Mouse (Mus musculus) hindbrain, embryonic 16.5 days (tissue): ENCODE data around the gene Galnt6. TPM values are rescaled to one million over a fixed set of nuclear protein-coding genes. Genes with fewer than 3 reads are reported as not detected.

ENCODE experiments used
- ATAC-seq: fragments of 200-750 bp; cut with Nextera tagmentation; 2 replicates; pipeline ENCODE4 v1.8.0; 2017; ENCODE audit warnings: moderate TSS enrichment, moderate library complexity
- H3K27ac ChIP-seq: fragments of 300-500 bp; sonication (generic); 2 replicates; pipeline ENCODE4 v1.5.1; 2014; ENCODE audit warnings: low read depth, mild to moderate bottlenecking, control low read depth, low read length, moderate library complexity
- H3K27me3 ChIP-seq: fragments of 300-500 bp; sonication (generic); replicated peaks from 2 replicates; pipeline ENCODE4 v1.6.1; 2014; ENCODE audit warnings: low read length; ENCODE audit not compliant: control insufficient read depth, insufficient read depth
- H3K36me3 ChIP-seq: fragments of 300-500 bp; sonication (generic); 2 replicates; pipeline ENCODE4 v1.6.1; 2014; ENCODE audit warnings: mild to moderate bottlenecking, low read length, moderate library complexity, mixed read lengths; ENCODE audit not compliant: control insufficient read depth, insufficient read depth
- H3K4me1 ChIP-seq: fragments of 300-500 bp; sonication (generic); 2 replicates; pipeline ENCODE4 v1.6.1; 2014; ENCODE audit warnings: low read depth, low read length; ENCODE audit not compliant: control insufficient read depth, insufficient read depth
- H3K4me2 ChIP-seq: fragments of 300-500 bp; sonication (generic); 2 replicates; pipeline ENCODE4 v1.6.1; 2014; ENCODE audit warnings: mild to moderate bottlenecking, low read length, control low read depth, moderate library complexity
- H3K4me3 ChIP-seq: fragments of 300-500 bp; sonication (generic); 2 replicates; pipeline ENCODE4 v1.5.1; 2014; ENCODE audit warnings: mild to moderate bottlenecking, low read length, control low read depth, moderate library complexity
- H3K9ac ChIP-seq: fragments of 300-500 bp; sonication (generic); 2 replicates; pipeline ENCODE4 v1.6.1; 2014; ENCODE audit warnings: low read depth, mild to moderate bottlenecking, control low read depth, low read length, moderate library complexity
- H3K9me3 ChIP-seq: fragments of 300-500 bp; sonication (generic); 2 replicates; pipeline ENCODE4 v1.6.1; 2014; ENCODE audit warnings: mild to moderate bottlenecking, low read length, moderate library complexity; ENCODE audit not compliant: control insufficient read depth
- WGBS: fragments of 180-500 bp; shearing (Covaris S2); extraction: QIAGEN DNeasy Blood & Tissue Kit; methylation state at CpG from one replicate; pipeline ENCODE4 v1.1.7; 2014; 5-methylcytosine and 5-hydroxymethylcytosine counted together
- polyA plus RNA-seq: library from polyadenylated mRNA; unstranded; fragments of >200 nt; fragmentation: Nextera tagmentation; extraction: Ambion mirVana; gene quantifications from 2 replicates; pipeline ENCODE4 v1.2.1, GENCODE M21; 2015

Galnt6 gene
- polyA plus RNA-seq, 1 experiment from 2014 or later = 0.30 TPM

GRCm38 (mm10) chr15:100755881-100756624, 26.9 kb upstream of the Galnt6 start:
- no peak overlapping the region for H3K4me3 ChIP-seq
- no peaks in the 10 kb centered on the region for H3K27me3 ChIP-seq
- no peak overlapping the region for H3K9ac ChIP-seq
- no peak for ATAC-seq
- H3K36me3 ChIP-seq = no peaks in the 10 kb centered on the region
- peaks cover 13% of the 10 kb centered on the region for H3K4me1 ChIP-seq
- WGBS = 57% methylated on average over 3 of the region's 3 CpGs
- no peak overlapping the region for H3K27ac ChIP-seq
- no peak overlapping the region for H3K4me2 ChIP-seq
- H3K9me3 ChIP-seq = no peaks in the 10 kb centered on the region

GRCm38 (mm10) chr15:100755498-100755859, 26.3 kb upstream of the Galnt6 start:
- no peak overlapping the region; the same call in 1 of the 2 replicates for H3K9ac ChIP-seq
- peak overlapping the region; percentile 32 for H3K4me2 ChIP-seq
- no peak for ATAC-seq
- H3K36me3 ChIP-seq = no peaks in the 10 kb centered on the region
- no peaks in the 10 kb centered on the region for H3K27me3 ChIP-seq
- no peak overlapping the region for H3K27ac ChIP-seq
- no peaks in the 10 kb centered on the region for H3K9me3 ChIP-seq
- no peak overlapping the region for H3K4me3 ChIP-seq
- peaks cover 8% of the 10 kb centered on the region for H3K4me1 ChIP-seq
- 38% methylated on average over 6 of the region's 8 CpGs for WGBS

- 14% methylated on average over 11 of the region's 11 CpGs for WGBS
- no peaks in the 10 kb centered on the region for H3K36me3 ChIP-seq
- ATAC-seq = no peak
- H3K4me2 ChIP-seq = peak overlapping the region; percentile 32
- no peaks in the 10 kb centered on the region for H3K9me3 ChIP-seq
- no peaks in the 10 kb centered on the region for H3K27me3 ChIP-seq
- H3K4me3 ChIP-seq = no peak overlapping the region
- H3K9ac ChIP-seq = no peak overlapping the region; the same call in 1 of the 2 replicates
- H3K27ac ChIP-seq = no peak overlapping the region
- peaks cover 7% of the 10 kb centered on the region for H3K4me1 ChIP-seq
Observed at GRCm38 (mm10) chr15:100754805-100755497, 25.8 kb upstream of the Galnt6 start.

GRCm38 (mm10) chr15:100754041-100754440, 24.9 kb upstream of the Galnt6 start:
- Histone ChIP-seq H3K9me3 (no peaks in the 10 kb centered on the region), H3K9ac (no peak overlapping the region), H3K4me1 (peaks cover 7% of the 10 kb centered on the region), H3K36me3 (no peaks in the 10 kb centered on the region), H3K4me3 (no peak overlapping the region), H3K27me3 (no peaks in the 10 kb centered on the region), H3K27ac (no peak overlapping the region), H3K4me2 (no peak overlapping the region)
- WGBS = 52% methylated on average over 7 of the region's 7 CpGs
- no peak for ATAC-seq

- Histone ChIP-seq H3K27ac (no peak overlapping the region), H3K4me1 (peaks cover 7% of the 10 kb centered on the region), H3K27me3 (no peaks in the 10 kb centered on the region), H3K9ac (no peak overlapping the region), H3K4me3 (no peak overlapping the region), H3K4me2 (no peak overlapping the region), H3K36me3 (no peaks in the 10 kb centered on the region), H3K9me3 (no peaks in the 10 kb centered on the region)
- ATAC-seq = no peak
- 68% methylated on average over 5 of the region's 5 CpGs for WGBS
Observed at GRCm38 (mm10) chr15:100753045-100753444, 23.9 kb upstream of the Galnt6 start.

GRCm38 (mm10) chr15:100752439-100752838, 23.3 kb upstream of the Galnt6 start:
- Histone ChIP-seq H3K27ac (no peak overlapping the region), H3K9me3 (no peaks in the 10 kb centered on the region), H3K4me3 (no peak overlapping the region), H3K36me3 (no peaks in the 10 kb centered on the region), H3K9ac (no peak overlapping the region), H3K4me1 (peaks cover 10% of the 10 kb centered on the region), H3K4me2 (no peak overlapping the region), H3K27me3 (no peaks in the 10 kb centered on the region)
- no peak for ATAC-seq
- 77% methylated on average over 2 of the region's 2 CpGs for WGBS

GRCm38 (mm10) chr15:100749751-100750538, 20.8 kb upstream of the Galnt6 start:
- no peak overlapping the region for H3K27ac ChIP-seq
- H3K9ac ChIP-seq = no peak overlapping the region
- no peaks in the 10 kb centered on the region for H3K27me3 ChIP-seq
- H3K9me3 ChIP-seq = no peaks in the 10 kb centered on the region
- no peak overlapping the region for H3K4me2 ChIP-seq
- H3K36me3 ChIP-seq = no peaks in the 10 kb centered on the region
- H3K4me3 ChIP-seq = no peak overlapping the region
- no peak for ATAC-seq
- 76% methylated on average over 10 of the region's 10 CpGs for WGBS
- H3K4me1 ChIP-seq = peaks cover 10% of the 10 kb centered on the region

- Histone ChIP-seq H3K36me3 (no peaks in the 10 kb centered on the region), H3K4me1 (peaks cover 8% of the 10 kb centered on the region), H3K4me2 (no peak overlapping the region), H3K27me3 (no peaks in the 10 kb centered on the region), H3K9me3 (no peaks in the 10 kb centered on the region), H3K9ac (no peak overlapping the region), H3K4me3 (no peak overlapping the region), H3K27ac (no peak overlapping the region)
- 83% methylated on average over 3 of the region's 3 CpGs for WGBS
- ATAC-seq = no peak
Observed at GRCm38 (mm10) chr15:100748584-100748983, 19.4 kb upstream of the Galnt6 start.
